Mouse (Mus musculus): ENCODE data around the gene Phc2. TPM values are rescaled to one million over a fixed set of nuclear protein-coding genes. Genes with fewer than 3 reads are reported as not detected.
"Not testable (repeated sequence)": the region's sequence is repeated elsewhere in the genome, so short reads cannot be mapped to it uniquely, and the experiment has no call there.

Gene Phc2
- polyA plus RNA-seq, 1 experiment from 2014 or later: 20.8 TPM

DNA sequence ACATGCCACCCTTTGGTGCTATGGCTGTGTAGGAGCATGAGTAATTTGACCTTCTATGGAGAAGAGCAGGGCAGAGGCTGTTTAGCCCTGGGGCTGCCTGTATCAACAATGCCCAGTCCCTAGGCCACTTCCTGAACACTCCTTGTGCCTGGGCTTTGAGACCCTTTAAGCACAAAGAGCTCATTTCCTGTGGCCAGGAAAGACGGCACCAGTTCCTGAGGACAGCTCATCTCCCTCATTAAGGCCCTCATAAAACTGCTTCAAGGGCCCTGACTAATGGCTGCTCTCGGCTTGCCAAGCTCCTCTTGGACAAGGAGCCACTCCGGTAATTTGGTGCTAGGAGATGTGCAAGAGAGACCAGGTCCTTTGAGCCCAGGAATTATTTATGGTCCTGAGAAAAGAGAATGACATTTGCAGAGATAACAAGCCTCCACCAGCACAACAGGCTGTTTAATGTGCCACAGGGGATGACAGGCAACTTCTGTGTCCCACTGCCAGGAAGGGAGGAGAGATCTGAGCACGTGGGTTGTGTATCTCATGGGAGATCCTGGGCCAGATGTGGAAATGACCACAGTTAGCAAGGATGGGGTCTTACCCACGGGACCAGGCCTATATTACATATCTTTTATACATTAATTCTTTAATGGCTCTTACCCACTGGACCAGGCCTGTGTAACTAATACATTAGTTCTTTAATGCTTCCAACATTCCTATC lies 1.8 kb upstream of the Phc2 start:
- H3K27me3 ChIP-seq (ENCODE audit: low read depth, poor library complexity, severe bottlenecking): peaks cover 40% of the 10 kb centered on the region
- H3K9me3 ChIP-seq (replicated peaks): no peaks in the 10 kb centered on the region
- 0 out of 2 replicates have a peak overlapping the region, but pooled peaks have one; percentile 14 for H3K27ac ChIP-seq (replicated peaks)
- H3K4me3 ChIP-seq: no peak overlapping the region
- H3K4me1 ChIP-seq: peaks cover 34% of the 10 kb centered on the region
- DNase-seq (ENCODE audit: low spot score): no peak
- WGBS: 59% methylated on average over 5 of the region's 5 CpGs
- H3K36me3 ChIP-seq: no peaks in the 10 kb centered on the region

DNA sequence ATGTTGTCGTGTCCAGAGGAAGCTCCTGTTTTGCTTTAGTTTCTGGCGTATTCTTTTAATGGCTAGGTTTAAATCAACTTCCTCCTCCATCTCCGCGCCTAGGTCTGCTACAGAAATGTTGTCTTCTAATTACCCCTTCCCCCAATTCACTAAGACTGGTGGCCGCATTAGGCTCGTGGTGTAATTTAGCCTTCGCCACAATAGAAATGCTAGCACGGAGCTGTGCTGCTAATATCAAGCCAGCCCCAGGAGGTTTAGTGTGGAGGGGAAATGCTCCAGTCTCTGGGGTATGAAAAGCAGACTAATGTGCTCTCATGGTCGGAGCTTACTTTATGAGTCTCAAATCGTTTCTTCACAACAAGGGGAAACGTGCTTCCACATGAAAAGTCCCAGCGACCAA lies 944 bp downstream of the Phc2 start:
- Histone ChIP-seq H3K36me3 (no peaks in the 10 kb centered on the region), H3K4me1 (peaks cover 27% of the 10 kb centered on the region), H3K27ac (replicated peaks) (no peak overlapping the region), H3K4me3 (peak overlapping the region; percentile 81), H3K9me3 (replicated peaks) (no peaks in the 10 kb centered on the region), H3K27me3 (ENCODE audit: low read depth, poor library complexity, severe bottlenecking) (peaks cover 41% of the 10 kb centered on the region)
- 12% methylated on average over 12 of the region's 12 CpGs for WGBS
- DNase-seq (ENCODE audit: low spot score): peak; percentile 28

DNA sequence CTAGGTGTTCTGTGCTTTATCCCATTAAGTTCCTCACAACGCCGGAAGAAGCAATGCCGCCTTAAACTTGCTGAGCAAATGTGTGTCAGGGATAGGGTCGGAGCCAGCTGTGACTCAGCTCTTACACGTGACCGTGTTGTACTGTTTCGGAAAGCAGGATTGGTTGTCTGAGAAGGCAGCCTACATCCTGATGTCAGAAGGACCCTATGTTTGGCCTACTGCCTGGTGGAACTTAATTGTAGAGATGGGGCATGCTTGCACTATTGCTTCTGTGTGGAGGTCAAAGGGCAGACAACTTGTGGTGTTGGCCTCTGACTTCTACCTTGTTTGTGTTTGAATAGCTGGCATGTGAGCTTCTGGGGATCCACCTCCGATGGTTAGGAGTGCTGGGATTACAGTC lies 5.7 kb downstream of the Phc2 start:
- 89% methylated on average over 8 of the region's 8 CpGs for WGBS
- H3K36me3 ChIP-seq: no peaks in the 10 kb centered on the region
- H3K4me3 ChIP-seq: no peak overlapping the region
- peaks cover 7% of the 10 kb centered on the region for H3K4me1 ChIP-seq
- H3K9me3 ChIP-seq (replicated peaks): no peaks in the 10 kb centered on the region
- no peak overlapping the region for H3K27ac ChIP-seq (replicated peaks)
- H3K27me3 ChIP-seq (ENCODE audit: low read depth, poor library complexity, severe bottlenecking): peaks cover 40% of the 10 kb centered on the region
- DNase-seq (ENCODE audit: low spot score): no peak

DNA sequence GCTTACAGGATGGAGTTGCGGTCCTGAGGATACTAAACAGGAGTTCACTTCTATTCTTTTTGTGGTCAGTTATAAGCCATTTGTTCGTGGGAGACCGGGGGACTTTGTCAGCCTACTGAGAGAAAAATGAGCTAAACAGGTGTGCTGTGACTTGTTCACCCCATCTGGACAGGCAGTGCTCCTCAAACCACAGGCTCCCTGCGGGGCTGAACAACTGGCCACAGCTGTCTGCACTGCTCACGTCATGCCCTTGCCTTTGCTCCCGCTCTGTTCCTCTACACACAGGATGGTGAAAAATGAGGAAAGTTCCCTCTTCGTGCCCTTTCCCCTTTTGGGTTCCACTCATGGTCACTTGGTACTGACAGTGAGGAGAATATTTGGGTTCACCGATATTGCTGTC lies 6.6 kb downstream of the Phc2 start:
- no peaks in the 10 kb centered on the region for H3K9me3 ChIP-seq (replicated peaks)
- H3K4me1 ChIP-seq: no peaks in the 10 kb centered on the region
- DNase-seq (ENCODE audit: low spot score): no peak
- H3K4me3 ChIP-seq: no peak overlapping the region
- no peak overlapping the region for H3K27ac ChIP-seq (replicated peaks)
- H3K27me3 ChIP-seq (ENCODE audit: low read depth, poor library complexity, severe bottlenecking): peaks cover 31% of the 10 kb centered on the region
- H3K36me3 ChIP-seq: no peaks in the 10 kb centered on the region
- WGBS: 91% methylated on average over 8 of the region's 8 CpGs

DNA sequence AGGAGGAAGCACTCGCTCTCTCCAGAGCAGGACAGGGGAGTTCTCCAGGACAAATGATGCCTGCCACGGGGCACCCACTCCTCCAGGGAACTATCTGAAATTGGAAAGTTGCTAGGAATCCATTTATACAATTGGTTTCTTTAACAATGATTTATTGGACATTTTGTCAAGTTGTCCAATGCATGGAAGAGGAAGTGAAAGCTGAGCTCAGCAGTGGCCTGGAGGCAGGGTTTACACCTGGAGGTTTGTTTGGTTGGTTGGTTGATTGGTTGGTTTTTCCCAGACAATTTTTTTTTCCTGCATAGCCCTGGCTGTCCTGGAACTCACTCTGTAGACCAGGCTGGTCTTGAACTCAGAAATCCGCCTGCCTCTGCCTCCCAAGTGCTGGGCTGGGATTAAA lies 9.5 kb downstream of the Phc2 start:
- no peak for DNase-seq (ENCODE audit: low spot score)
- Histone ChIP-seq H3K4me3 (no peak overlapping the region), H3K4me1 (no peaks in the 10 kb centered on the region), H3K27ac (replicated peaks) (no peak overlapping the region), H3K9me3 (replicated peaks) (no peaks in the 10 kb centered on the region), H3K27me3 (ENCODE audit: low read depth, poor library complexity, severe bottlenecking) (peaks cover 20% of the 10 kb centered on the region), H3K36me3 (no peaks in the 10 kb centered on the region)
- WGBS: 71% methylated on average over 3 of the region's 3 CpGs

DNA sequence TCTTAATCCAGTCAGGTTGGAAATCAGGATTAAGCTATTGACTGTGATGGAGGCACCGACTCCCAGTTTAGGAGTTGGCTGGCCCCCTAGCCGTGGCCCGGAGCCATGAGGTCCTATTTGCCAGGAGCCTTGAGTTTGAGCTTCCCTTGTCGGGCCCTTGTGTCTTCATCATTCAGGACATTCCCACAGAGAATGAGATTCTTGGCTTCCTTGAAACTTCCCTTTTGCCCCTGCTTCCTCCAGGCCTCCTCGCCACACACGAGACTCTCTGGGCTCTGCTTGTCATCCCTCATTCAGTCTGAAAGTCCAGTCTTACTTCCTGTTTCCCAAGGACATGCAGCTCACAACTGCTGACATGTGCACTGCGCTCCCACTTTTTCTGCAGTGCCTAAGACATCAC lies 11.9 kb downstream of the Phc2 start:
- not testable (repeated sequence) for DNase-seq (ENCODE audit: low spot score); H3K4me3 ChIP-seq; H3K27ac ChIP-seq (replicated peaks); H3K36me3 ChIP-seq; H3K9me3 ChIP-seq (replicated peaks)
- 77% methylated on average over 7 of the region's 7 CpGs for WGBS
- Histone ChIP-seq H3K27me3 (ENCODE audit: low read depth, poor library complexity, severe bottlenecking) (peaks cover 27% of the 10 kb centered on the region), H3K4me1 (peaks cover 12% of the 10 kb centered on the region)

DNA sequence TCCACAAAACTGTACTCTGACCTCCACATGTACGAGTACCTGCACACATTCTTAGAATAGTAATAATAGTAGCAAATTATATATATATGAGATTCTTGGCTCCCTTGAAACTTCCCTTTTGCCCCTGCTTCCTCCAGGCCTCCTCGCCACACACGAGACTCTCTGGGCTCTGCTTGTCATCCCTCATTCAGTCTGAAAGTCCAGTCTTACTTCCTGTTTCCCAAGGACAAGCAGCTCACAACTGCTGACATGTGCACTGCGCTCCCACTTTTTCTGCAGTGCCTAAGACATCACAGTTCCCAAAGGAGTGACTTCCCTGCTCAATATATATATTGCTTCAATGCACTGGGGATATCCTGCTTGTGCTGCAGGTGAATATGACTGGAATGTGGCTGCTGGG lies 12.7 kb downstream of the Phc2 start:
- not testable (repeated sequence) for DNase-seq (ENCODE audit: low spot score); H3K4me3 ChIP-seq; H3K36me3 ChIP-seq; H3K27ac ChIP-seq (replicated peaks); H3K9me3 ChIP-seq (replicated peaks)
- 74% methylated on average over 4 of the region's 4 CpGs for WGBS
- peaks cover 29% of the 10 kb centered on the region for H3K27me3 ChIP-seq (ENCODE audit: low read depth, poor library complexity, severe bottlenecking)
- H3K4me1 ChIP-seq: peaks cover 17% of the 10 kb centered on the region

DNA sequence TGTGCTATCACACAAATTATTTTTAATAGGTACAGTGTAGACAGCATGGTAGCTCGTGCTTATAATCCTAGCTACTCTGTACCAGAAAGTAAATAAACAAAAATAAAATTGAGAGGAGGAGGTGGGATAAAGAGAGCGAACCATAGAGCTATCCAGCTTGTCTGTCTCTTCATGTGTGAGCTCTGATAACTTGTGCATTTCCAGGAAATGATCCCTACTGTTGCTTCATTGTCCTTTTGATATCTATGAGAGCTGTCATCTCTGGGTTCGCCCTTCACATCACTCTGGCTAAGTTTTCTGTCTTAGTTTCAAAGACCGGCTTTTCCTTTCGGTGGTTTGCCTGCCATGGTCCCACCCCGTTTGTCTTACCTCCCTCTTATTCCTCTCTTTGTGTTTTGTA lies 14.7 kb downstream of the Phc2 start:
- peaks cover 17% of the 10 kb centered on the region for H3K4me1 ChIP-seq
- 82% methylated on average over 6 of the region's 6 CpGs for WGBS
- DNase-seq (ENCODE audit: low spot score): no peak

DNA sequence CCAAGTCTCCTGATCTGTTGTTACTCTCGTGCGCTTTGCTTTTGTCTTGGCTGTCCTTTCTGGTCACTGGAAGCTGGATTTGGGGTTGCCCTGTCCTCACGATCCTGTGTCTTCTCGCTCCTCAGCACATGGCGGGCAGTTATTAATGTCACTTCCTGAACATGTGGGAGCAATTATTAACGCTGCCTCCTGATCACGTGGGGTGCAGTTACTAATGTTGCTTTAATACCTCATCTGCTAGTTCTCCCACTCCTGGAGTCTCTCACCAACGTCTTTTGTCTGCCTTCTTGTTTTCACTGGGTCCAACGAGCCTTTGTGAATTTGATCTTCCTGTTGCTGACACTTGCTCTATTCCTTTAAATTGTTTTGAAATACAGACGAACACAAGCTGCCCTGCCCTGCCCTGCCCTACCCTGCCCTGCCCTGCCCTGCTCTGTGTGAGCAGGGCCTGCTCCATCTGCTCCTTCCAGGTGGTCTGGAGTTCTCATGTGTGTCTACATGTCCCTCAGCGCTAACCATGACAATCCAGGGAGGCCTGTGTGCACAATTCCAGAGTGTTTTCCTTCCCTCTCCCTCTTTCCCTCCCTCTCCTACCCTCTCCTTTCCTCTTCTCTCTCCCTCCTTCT lies 16.2 kb downstream of the Phc2 start:
- Histone ChIP-seq H3K27me3 (ENCODE audit: low read depth, poor library complexity, severe bottlenecking) (peaks cover 21% of the 10 kb centered on the region), H3K4me3 (no peak overlapping the region), H3K36me3 (no peaks in the 10 kb centered on the region), H3K9me3 (replicated peaks) (no peaks in the 10 kb centered on the region), H3K27ac (replicated peaks) (peak overlapping the region; percentile 9), H3K4me1 (peaks cover 17% of the 10 kb centered on the region)
- 57% methylated on average over 11 of the region's 11 CpGs for WGBS
- DNase-seq (ENCODE audit: low spot score): no peak

More for the DNA sequence above, 14.7 kb downstream of the Phc2 start:
- Histone ChIP-seq H3K9me3 (replicated peaks) (no peaks in the 10 kb centered on the region), H3K4me3 (no peak overlapping the region), H3K27ac (replicated peaks) (no peak overlapping the region), H3K36me3 (no peaks in the 10 kb centered on the region), H3K27me3 (ENCODE audit: low read depth, poor library complexity, severe bottlenecking) (peaks cover 21% of the 10 kb centered on the region)

DNA sequence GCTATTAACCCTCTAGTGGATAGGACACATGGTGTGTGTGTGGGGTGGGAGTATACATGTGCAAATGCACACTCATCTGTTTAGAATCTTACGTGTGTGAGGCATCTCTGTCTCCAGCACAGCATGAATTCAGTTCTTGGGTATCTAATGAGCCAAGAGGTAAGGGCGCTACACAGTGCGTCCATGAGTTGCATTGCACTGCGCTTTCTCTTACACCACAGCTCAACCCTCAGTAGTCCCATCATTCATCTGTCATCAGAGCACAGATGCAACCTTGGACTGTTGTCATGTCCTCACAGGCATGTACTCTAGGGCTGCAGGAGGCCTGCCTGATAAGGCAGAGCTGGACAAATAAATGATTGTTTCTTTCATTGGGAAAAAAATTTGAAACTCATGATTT lies 18.0 kb downstream of the Phc2 start:
- H3K4me1 ChIP-seq: peaks cover 17% of the 10 kb centered on the region
- 89% methylated on average over 4 of the region's 4 CpGs for WGBS
- no peak overlapping the region for H3K4me3 ChIP-seq
- no peak for DNase-seq (ENCODE audit: low spot score)
- no peaks in the 10 kb centered on the region for H3K36me3 ChIP-seq
- peaks cover 21% of the 10 kb centered on the region for H3K27me3 ChIP-seq (ENCODE audit: low read depth, poor library complexity, severe bottlenecking)
- no peak overlapping the region for H3K27ac ChIP-seq (replicated peaks)
- no peaks in the 10 kb centered on the region for H3K9me3 ChIP-seq (replicated peaks)

DNA sequence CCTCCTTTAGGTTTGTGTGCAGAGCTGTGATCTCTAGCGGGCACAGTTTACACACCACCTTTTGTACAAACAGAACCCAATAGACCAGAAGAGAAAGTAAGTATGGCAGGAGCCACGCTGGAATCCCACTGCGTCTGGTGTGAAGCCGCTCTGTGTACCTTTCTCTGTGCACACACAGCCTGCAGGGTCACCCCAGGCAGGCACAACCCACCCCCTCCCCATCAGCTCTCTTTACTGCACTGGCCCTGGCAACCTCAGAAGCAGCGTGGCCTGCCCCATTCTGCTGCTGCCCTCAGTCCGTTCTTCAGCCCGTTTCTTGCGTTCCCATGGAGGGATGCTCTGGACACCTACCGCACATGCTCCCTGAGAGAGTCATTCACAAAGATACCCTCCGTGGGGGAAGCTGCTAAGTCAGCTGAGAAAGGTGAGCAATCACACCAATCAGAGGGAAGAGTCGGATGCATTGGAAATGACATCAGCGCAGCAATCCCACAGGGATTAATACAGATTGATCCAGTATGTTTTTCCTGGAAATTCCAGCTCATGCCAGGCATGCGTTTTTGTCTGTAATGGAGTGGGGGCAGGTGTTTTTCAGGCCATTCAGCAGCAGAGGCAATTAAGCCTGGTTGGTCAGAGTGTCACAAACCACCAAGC lies 24.2 kb downstream of the Phc2 start:
- 59% methylated on average over 13 of the region's 13 CpGs for WGBS
- Histone ChIP-seq H3K27ac (replicated peaks) (peak overlapping the region; percentile 46; the same call in 1 of the 2 replicates), H3K36me3 (no peaks in the 10 kb centered on the region), H3K4me1 (peaks cover 23% of the 10 kb centered on the region), H3K9me3 (replicated peaks) (no peaks in the 10 kb centered on the region), H3K4me3 (no peak overlapping the region), H3K27me3 (ENCODE audit: low read depth, poor library complexity, severe bottlenecking) (0 out of 2 replicates have a peak, but pooled peaks cover 5% of the 10 kb centered on the region)
- no peak for DNase-seq (ENCODE audit: low spot score)

DNA sequence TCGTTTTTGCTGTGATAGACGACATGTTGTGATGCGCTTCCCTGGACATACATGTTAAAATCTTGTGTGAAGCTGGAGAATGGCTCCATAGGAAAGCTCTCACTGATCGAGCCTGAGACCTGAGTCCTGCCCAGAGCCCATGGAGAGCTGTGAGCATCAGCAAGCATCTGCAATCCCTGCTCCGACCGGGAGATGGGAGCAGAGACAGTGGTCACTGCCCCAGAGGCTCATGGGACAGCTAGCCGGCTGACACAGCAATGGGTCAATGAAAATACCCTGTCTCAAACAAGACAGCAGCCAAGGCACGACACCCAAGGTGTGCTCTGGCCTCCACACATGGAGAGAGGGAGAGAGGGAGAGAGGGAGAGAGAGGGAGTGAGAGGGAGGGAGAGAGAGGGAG lies 26.6 kb downstream of the Phc2 start:
- no peaks in the 10 kb centered on the region for H3K9me3 ChIP-seq (replicated peaks)
- WGBS: 49% methylated on average over 8 of the region's 8 CpGs
- H3K27ac ChIP-seq (replicated peaks): peak overlapping the region; percentile 24; the same call in 1 of the 2 replicates
- peak; percentile 38 for DNase-seq (ENCODE audit: low spot score)
- H3K36me3 ChIP-seq: no peaks in the 10 kb centered on the region
- 0 out of 2 replicates have a peak, but pooled peaks cover 5% of the 10 kb centered on the region for H3K27me3 ChIP-seq (ENCODE audit: low read depth, poor library complexity, severe bottlenecking)
- no peak overlapping the region for H3K4me3 ChIP-seq
- peaks cover 37% of the 10 kb centered on the region for H3K4me1 ChIP-seq

DNA sequence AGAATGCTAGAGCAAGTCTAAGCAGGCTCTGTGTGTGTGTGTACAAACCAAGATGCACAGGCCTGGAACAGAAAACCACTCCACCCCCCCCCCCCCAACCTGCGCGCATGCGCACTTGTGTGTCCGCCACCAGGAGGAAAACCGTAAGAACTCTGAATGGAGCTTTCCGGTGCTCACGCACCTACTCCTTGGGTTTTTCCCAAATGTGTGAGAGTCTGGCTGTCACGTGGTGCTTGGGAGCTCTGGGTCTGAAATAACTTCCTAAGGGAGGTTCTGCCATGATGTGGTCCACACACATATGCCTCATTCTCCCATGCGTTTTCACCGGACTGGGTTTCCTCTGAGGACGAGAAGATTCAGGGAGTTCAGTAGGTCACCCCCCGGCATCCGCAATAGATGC lies 27.8 kb downstream of the Phc2 start:
- Histone ChIP-seq H3K4me3 (no peak overlapping the region), H3K9me3 (replicated peaks) (peaks cover 2% of the 10 kb centered on the region; the same call in 1 of the 2 replicates), H3K4me1 (peaks cover 37% of the 10 kb centered on the region), H3K27ac (replicated peaks) (no peak overlapping the region), H3K27me3 (ENCODE audit: low read depth, poor library complexity, severe bottlenecking) (0 out of 2 replicates have a peak, but pooled peaks cover 5% of the 10 kb centered on the region), H3K36me3 (no peaks in the 10 kb centered on the region)
- 96% methylated on average over 13 of the region's 13 CpGs for WGBS
- no peak for DNase-seq (ENCODE audit: low spot score)

Measured in midbrain, embryonic 10.5 days (tissue).